Mouse (Mus musculus): ENCODE data around the gene Blnk.

DNA sequence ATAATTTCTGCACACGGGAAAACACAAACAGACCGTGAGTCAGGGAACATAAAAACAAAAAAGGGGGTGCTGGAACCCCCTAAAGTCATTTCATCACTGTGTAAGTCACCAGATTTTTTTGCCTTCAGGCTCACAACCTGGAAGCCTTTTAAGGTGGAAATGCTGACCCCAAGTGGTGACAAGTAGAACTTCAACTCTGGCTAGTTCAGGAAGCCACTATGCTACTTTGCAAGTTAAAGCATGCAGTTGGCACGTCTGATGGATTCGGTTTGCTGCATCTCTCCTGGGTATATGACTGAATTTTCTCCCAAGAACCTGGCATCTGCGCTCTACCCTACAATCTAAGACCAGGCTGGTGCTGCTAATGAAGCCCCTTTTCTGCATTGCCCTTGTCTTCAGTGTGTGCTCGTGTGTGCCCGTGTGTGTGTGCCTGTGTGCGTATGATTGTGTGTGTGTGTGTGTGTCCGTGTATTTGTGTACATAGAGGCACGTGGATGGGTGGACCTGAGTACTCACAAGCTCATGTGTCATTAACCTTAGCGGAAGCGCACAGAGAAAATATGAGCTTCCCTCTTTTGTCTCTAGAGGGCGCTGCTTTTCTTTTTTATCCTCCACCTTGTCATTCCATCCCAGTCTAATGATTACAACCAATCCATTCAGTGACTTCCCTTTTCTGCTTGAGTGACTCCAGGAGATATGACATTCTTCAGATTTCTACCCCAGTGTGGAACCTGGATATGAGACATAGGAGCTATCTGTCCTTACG lies 21.8 kb upstream of the Blnk start:
- TF ChIP-seq CHD2 (IDR thresholded peaks at IDR 0.05; ENCODE audit: low read length): no peak
- TF ChIP-seq CTCF (IDR thresholded peaks at IDR 0.05 in 2 of 3, conservative IDR thresholded peaks at IDR 0.05 in 1 of 3; ENCODE audit: control insufficient read depth in 1 of 3, insufficient read depth in 1 of 3, low read depth in 2 of 3, low read length in 3 of 3, poor library complexity in 1 of 3, severe bottlenecking in 1 of 3): peak; percentile 59 to 83 (median 74)
- TF ChIP-seq E2F4 (IDR thresholded peaks at IDR 0.05; ENCODE audit: borderline replicate concordance, low read depth, low read length): no peak
- TF ChIP-seq ELF1 (IDR thresholded peaks at IDR 0.05; ENCODE audit: low read depth, low read length): no peak
- TF ChIP-seq ZC3H11A (IDR thresholded peaks at IDR 0.05; ENCODE audit: low read depth, low read length): peak; percentile 67
- no peak for TF ChIP-seq TAL1 (IDR thresholded peaks at IDR 0.05; ENCODE audit: low read length)
- no peak for TF ChIP-seq MAFK (IDR thresholded peaks at IDR 0.05; ENCODE audit: borderline replicate concordance, low read depth, low read length)
- 0 out of 2 replicates have a peak, but pooled peaks have one; percentile 10 for TF ChIP-seq GATA1 (IDR thresholded peaks at IDR 0.05; ENCODE audit: low read depth, low read length)
- TF ChIP-seq RCOR1 (IDR thresholded peaks at IDR 0.05; ENCODE audit: low read depth, low read length): peak; percentile 20; the same call in 1 of the 2 replicates
- no peak for TF ChIP-seq POLR2A (IDR thresholded peaks at IDR 0.05; ENCODE audit: control insufficient read depth in 1 of 2, insufficient read depth in 1 of 2, low read depth in 1 of 2, low read length in 2 of 2, poor library complexity in 1 of 2)
- no peak for TF ChIP-seq MAZ (IDR thresholded peaks at IDR 0.05; ENCODE audit: low read depth, low read length)
- TF ChIP-seq JUND (IDR thresholded peaks at IDR 0.05; ENCODE audit: low read depth, low read length): no peak
- TF ChIP-seq NRF1 (IDR thresholded peaks at IDR 0.05; ENCODE audit: insufficient read depth, low read depth, low read length, poor library complexity, severe bottlenecking): no peak
